Mouse (Mus musculus) cerebellum, adult 9-10 months (tissue): ENCODE measurements at regions not wholly inside any gene's neighbourhood (a gene's known extent, or its start where the extent isn't known, plus 50 kb on each side); places are given as distances from the start of the nearest gene placed in this dataset.

ENCODE experiments used
- DNase-seq: peaks from one replicate; pipeline ENCODE4 v3.0.0; 2022

DNA sequence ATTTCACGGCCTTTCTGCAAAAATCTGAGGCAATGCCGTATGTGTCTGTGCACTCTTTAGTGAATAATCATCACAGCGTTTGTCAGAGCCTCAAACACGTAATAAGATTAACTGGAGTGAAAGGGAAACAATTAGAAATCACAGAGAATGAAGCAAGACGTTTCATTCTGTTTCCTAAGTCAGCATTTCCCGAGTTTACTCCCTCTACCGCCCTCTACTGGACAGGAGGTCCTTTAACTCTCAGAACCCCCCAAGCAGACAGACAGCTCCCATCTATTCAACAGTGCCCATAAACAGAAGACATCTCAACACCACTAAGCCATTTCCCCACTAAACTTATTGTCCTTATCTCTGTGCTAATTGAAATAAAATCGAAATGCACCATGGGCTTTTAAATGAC is 167.5 kb upstream of the Rnd3 start:
- no peak for DNase-seq

GRCm38 (mm10) chr2:51313414-51313813 is 164.5 kb upstream of the Rnd3 start:
- DNase-seq: no peak

GRCm38 (mm10) chr2:51306257-51306656 is 157.3 kb upstream of the Rnd3 start:
- DNase-seq: no peak

- peak; percentile 1 for DNase-seq
These were observed 156.5 kb upstream of the Rnd3 start for GRCm38 (mm10) chr2:51305411-51305810.

- DNase-seq: no peak
These were observed 155.8 kb upstream of the Rnd3 start for GRCm38 (mm10) chr2:51304694-51305093.

DNA sequence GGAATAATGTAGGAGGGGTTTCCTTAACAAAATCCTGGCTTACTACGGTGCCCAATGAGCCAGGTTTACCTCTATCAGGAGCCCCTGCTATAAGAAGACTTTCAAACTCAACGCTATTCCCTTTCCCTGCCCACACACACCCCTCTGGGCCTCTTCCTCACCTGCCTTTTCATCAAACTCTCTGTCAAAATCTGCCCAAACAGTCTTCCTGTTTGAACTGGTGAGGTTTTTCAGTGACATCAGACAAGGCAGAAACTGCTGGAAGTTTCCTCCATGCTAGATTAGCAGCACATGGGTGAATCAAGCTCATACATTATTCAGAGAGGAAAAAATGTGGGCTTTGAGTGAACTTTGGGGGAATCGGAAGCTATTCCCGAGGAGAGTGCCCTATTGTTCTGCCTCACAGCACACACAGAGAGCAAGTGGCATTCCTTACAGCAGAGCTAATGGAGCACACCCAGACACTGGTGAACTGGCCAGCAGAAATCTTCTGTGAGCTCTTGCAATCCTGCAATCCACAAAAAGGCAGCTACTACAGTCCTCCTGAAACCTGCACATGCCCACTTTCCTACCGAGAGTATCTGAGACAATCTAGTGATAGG is 141.8 kb upstream of the Rnd3 start:
- DNase-seq: no peak

GRCm38 (mm10) chr2:51288678-51289077 is 139.8 kb upstream of the Rnd3 start:
- DNase-seq: no peak

- DNase-seq: no peak
These were observed 136.7 kb upstream of the Rnd3 start for GRCm38 (mm10) chr2:51285632-51286031.

DNA sequence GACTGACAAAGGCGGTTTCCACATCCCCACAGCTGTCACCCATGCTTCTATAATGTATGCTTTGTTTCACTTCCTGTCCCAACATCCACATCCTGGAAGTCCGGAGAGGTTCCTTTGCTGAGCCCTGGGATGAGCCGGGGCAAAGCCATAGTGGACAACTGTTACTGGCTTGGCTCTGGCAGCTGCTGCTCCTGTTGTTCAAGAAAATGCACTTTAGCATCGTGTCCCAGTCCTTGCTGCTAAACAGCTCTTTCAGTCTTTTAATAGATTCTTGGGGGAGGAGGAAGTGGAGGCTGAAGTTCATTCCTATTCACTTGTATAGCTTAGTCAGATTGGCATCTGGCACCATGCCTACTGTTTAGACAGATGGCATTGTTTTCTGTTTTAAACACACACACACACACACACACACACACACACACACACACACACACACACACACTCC is 135.9 kb upstream of the Rnd3 start:
- DNase-seq: no peak

DNA sequence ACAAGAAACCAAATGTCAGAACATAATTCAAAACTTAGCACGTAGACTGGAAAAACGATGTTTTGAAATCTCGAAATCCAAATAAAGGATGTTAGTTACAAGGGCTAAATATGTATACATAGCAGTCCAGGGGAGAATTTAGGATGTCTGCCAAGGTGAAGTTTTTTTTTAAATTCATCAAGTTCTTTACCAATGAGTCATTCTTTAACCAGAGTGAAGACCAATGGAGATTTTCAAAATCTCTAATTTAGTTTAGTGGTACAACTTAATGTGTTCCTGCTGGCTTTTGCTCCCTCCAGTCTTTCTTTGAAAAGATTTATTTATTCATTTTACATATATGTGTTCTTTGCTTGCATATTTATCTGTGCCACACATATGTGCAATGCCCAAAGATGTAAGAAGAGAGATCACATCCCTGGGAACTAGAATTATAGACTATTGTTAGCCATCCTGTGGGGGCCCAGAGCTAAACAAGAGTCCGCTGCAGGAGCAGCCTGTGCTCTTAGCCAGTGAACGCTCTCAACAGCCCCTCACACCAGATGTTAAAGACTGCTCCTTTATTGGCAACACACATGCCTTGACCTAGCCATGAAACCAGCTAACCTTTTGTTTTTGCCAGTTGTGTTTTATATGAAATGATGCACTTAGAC is 130.6 kb upstream of the Rnd3 start:
- no peak for DNase-seq

DNA sequence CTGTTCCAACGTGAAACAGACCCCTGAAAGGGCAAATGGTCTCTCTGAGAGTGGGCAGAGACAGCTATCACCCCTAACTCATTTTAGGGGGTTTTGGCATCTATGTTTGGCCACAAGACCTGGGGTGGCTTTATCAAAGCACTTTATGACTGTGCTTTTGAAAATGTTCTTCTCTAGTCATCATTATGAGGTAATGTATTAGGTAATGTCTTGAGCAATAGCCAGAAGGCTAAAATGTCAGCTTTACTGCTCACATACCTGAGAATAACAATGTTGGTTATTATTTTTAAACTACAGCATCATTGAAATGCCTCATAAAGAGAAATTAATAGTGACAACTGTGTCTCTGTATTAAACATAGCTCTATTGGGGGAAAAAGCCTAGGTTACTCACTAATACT is 129.9 kb upstream of the Rnd3 start:
- no peak for DNase-seq

- no peak for DNase-seq
These were observed 129.4 kb upstream of the Rnd3 start for GRCm38 (mm10) chr2:51278356-51278755.

DNA sequence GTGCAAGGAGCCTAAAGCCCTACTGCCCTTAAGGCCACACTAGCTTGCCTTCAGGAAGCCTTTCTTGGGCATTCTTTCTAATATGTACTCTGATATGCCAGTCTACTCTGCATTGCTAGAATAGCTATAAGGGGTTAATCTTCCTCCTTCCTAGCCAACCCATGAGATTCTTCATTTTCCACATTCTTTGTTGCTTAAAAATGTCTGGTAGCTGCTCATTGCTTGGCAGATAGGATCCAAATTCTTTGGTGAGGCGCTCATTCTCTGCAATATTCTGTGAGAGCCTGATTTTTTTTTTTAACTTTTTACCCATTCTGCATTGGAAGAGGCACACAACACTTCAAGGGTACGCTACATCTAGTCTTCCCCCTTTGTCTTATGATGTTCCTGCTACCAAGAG is 127.7 kb upstream of the Rnd3 start:
- DNase-seq: no peak

DNA sequence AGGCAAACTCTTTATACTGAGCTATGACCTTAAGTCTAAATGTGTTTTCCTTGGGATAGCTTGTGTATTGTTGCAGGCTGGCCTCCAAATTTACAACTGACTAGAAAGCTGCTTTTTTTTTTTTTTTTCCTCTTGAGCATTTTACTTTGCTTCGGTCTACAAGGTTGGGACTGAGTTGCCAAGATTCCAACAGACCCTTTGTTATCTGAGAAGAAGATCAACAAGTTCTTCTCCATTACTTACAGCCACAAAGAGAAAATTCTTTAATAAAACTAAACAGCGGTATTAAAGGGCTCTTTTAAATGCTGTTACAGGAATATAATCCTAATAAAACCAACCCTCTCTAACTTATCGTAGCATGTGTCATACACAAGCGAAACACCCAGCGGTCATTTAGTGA is 124.4 kb upstream of the Rnd3 start:
- no peak for DNase-seq

DNA sequence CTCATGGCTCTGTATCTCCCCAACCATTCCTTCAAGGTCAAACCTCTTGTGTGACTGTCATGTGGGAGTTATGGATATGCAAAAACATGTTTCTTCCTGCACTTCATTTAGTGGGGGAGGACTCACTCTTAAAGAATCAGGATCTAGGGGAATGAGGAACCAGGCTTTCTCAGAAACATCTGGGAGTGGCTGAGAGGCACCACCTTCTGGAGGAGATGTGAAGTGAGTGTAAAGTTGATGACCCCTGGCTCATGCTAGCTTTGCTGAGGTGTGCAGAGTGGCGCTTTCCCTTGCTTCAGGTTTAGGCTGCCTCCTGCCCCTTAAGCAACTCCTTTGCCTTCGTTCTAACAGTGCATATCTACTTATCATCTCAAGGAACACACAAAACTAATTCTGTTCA is 119.6 kb upstream of the Rnd3 start:
- no peak for DNase-seq

GRCm38 (mm10) chr2:51267662-51268061 is 118.8 kb upstream of the Rnd3 start:
- DNase-seq: no peak

- no peak for DNase-seq
These were observed 113.6 kb upstream of the Rnd3 start for GRCm38 (mm10) chr2:51262506-51262905.

DNA sequence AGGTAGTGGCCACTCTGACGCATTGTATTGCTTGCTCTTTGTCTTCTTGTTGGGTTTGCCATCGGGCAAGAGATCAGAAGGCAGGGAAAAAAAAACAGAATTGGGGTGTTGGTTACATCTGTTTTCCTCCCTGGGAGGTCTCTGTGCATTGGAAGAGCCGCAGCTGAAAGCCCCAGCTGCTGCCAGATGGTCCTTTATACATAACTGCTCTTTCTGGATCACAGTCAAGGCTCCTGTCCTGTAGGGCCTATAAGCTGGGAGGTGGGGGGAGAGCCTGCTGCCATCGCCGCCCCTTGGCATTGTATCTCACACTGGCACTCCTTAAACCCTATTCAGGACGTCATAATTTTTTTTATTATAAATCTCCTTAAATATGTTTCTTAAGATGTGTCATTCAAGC is 101.9 kb upstream of the Rnd3 start:
- DNase-seq: no peak

- DNase-seq: no peak
These were observed 92.7 kb upstream of the Rnd3 start for GRCm38 (mm10) chr2:51241573-51241972.

DNA sequence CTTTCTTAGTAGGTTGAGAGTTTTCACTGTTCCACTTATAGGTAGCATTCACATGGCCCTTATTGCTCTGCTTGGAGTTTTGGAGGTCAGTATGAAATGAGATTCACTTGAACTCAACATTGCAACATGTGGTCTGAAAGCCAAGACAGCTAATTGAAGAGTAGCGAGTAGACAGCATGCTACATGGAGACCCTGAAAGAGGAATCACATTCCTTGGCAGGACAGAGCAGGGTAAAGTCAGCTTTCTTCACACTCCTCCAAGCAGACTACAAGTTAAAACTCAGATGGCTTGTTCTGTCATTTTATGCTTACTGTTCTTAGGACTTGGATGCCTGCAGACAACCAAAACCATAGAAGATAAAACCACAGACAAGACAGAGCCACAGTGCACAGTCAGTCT is 91.1 kb upstream of the Rnd3 start:
- DNase-seq: no peak

GRCm38 (mm10) chr2:51238992-51239391 is 90.1 kb upstream of the Rnd3 start:
- no peak for DNase-seq

DNA sequence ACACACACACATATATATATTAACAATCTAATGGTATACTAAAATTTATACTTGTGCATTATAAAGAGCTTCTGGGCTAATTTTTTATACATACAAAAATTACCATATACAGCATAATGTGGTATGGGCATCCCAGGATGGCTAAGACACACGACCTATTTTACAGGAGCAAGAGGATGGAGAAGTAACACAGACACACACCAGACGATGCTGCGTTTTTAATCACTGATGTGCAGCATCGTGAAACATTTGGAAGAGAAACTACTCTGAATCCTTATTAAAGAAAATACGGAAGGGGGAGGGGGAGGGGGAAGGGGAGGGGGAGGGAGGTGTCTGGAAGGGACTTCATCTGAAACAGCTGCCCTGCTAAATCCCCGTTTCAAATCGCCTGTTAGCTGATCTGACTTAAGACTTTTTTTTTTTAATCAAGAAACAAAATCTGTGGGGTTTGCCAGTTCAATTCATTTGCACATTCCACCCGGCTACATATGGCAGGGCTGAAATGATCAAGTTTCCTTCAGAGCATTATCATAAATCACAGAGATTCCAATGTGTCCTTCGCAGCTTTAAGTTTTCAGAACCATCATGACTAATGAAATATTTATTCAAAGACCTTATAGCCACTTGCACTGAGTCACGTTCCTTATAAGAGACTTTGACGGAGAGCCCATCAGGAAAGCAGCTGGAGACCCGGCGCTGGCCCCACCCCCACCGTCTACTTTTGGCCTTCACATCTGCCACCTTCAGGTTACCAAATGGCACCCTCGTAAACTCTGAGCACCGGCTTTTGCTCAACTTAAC is 89.4 kb upstream of the Rnd3 start:
- no peak for DNase-seq

DNA sequence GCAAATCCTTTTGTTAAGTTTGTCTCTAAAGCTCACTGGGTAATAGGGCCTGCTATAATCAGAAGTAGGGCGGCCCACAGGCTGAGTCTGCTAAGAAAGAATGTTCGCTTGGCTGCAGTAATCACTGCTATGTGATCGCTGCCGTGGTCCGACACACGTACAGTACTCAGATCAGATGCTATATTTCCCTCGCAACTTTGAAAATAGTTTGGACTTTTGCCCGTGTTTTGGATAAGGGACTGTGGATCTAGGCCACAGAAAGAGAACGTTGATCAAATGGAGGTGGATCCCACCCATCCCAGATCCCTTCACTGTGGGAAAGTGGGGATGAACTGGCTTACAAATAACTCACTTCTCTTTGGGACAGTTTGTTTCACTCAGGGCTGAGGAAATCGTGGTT is 88.5 kb upstream of the Rnd3 start:
- no peak for DNase-seq

- DNase-seq: no peak
These were observed 87.9 kb upstream of the Rnd3 start for GRCm38 (mm10) chr2:51236852-51237251.
